Mouse (Mus musculus) gastrocnemius, postnatal 4 days (tissue): ENCODE data around the gene Cep135. TPM values are rescaled to one million over a fixed set of nuclear protein-coding genes. Genes with fewer than 3 reads are reported as not detected.

Experiments used
- DNase-seq, 2 experiments: peaks; one replicate each; pipeline ENCODE4 v3.0.0; 2021 to 2022; ENCODE audit warnings: low spot score in 2 of 2, mixed read lengths in 2 of 2
- total RNA-seq, 2 experiments: library from RNA; stranded (reverse); gene quantifications; 2 replicates each; pipeline ENCODE4 v1.2.3; 2021

Cep135 gene
- total RNA-seq, 2 experiments from 2014 or later: 4.8 to 5.1 TPM

DNA sequence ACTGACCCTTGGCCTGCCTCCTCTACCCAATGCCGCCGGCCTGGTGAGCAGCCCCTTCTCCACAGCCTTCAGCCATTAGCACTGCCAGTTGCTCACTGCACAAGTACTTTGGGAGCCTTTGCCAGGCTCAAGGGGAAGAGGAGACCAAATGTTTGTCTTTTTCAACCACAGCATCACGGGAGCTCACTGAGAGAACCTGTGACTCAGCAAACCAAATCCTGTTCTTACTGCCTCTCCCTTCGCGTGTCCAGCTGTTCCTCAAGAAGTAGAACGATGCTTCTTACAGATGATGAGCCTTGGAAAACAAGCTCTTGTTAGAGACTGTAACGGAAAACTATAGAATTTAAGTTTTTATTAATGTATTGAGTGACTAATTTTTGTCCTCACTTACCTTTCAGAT is 55.7 kb downstream of the Cep135 start:
- DNase-seq: no peak

DNA sequence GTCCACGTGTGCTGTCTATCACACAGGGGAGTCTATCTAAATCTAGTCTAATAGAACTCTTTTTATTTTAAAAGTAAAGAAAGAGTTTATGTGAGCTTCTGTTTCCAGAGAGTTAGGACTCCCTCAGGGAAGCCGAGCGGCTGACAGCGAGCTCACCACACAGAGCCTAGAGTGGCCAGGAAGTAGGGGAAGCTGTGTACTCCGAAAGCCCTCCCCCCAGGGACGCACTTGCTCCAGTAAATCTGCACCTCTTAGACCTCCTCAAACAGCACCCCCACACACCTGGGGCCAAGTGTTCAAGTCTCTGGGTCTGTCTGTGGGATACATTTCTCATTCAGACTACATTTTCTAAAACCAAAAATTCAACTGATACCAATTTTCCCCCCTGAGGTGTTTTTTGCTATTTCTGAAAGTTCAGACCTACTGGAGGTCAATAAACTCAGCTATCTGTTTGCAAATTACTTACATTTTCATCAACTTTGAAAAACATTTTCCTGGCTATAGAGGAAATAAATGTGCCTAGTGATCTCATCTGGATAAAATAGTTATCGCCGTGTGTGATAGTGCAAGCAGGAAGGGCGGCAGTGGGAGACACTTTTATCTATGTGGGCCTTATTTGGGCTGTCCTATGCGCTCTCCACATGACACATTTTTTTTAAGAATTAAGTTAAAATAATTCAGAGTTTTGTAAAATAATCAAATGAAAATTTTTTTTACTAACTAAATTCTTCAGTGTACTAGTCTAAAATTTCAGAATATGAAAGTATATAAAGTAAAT is 56.8 kb downstream of the Cep135 start:
- DNase-seq: no peak

- no peak for DNase-seq
Measured at GRCm38 (mm10) chr5:76649897-76650296, 61.4 kb downstream of the Cep135 start.

- DNase-seq: no peak
Measured at GRCm38 (mm10) chr5:76651151-76651725, 62.7 kb downstream of the Cep135 start.

- DNase-seq: no peak
Measured at GRCm38 (mm10) chr5:76656212-76656611, 67.7 kb downstream of the Cep135 start, which contains the start of gene C530008M17Rik. TSS of gene C530008M17Rik (plus strand) at chr5:76656512.

GRCm38 (mm10) chr5:76657245-76658083 is 69.0 kb downstream of the Cep135 start:
- DNase-seq: peak; percentile 42 to 59

- DNase-seq: peak in 1 of 2 experiments; percentile 30
Measured at GRCm38 (mm10) chr5:76658084-76658934, 69.8 kb downstream of the Cep135 start.

- DNase-seq: no peak
Measured at GRCm38 (mm10) chr5:76659958-76660635, 71.6 kb downstream of the Cep135 start.

DNA sequence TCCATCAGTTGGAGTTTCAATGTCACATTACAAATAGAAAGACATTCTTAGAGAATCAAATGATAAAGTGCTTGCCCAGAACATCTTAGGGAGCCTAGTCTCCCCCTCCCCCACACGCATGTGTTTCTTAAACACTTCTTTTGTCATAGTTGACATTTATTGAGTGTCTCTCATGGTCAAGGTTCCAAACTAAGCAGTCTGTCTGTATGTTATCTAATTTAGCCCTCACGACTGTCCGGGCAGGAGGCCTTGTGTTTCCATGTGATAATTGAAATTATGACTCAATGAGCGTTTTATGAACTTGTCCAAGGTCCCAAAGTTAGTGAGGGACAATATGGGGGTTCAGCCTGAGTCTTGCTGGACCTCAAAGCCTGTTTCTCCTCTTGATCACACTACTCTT is 72.8 kb downstream of the Cep135 start:
- no peak for DNase-seq

- no peak for DNase-seq
Measured at GRCm38 (mm10) chr5:76664936-76665335, 76.4 kb downstream of the Cep135 start.

- DNase-seq: no peak
Measured at GRCm38 (mm10) chr5:76665421-76665820, 76.9 kb downstream of the Cep135 start.

- DNase-seq: no peak
Measured at GRCm38 (mm10) chr5:76666026-76666756, 77.7 kb downstream of the Cep135 start.

DNA sequence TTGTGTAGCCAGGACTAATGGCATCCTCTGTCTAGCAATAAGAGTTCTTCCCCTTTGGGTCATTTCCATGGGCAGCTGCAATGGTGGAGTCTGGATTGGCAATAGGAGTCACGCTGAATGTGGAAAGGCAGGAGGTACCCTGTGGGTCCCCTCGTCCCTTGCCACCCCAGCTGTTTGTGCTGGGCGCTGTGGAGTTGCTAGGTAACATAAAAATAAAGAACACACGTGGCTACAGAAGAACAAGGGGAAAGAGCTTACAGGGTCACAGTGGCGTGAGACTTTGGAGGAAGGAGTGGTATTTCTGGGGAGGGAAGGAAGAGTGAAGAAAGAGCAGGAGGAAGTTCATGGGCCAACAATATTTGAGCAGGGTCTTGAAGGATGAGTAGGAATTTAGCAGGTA is 79.6 kb downstream of the Cep135 start:
- DNase-seq: no peak

GRCm38 (mm10) chr5:76668547-76668946 is 80.0 kb downstream of the Cep135 start:
- DNase-seq: no peak

DNA sequence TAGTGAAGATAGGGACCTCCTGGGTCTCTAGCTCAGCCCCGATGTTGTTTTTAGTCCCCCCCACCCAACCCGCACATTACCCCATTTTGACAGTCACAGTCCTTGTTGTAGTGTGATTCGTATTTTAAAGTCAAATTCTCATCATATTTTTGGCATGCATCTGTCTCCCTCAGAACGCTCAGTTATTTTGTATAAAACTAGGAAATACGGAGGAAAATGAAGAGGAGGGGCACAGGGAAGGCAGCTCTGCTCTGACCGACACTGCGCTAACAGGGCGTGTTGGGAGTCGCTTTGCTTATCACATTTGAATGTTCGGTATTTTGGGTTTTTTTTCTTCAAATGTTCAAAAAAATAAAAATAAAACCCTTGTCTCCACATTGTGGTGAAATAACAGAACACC is 81.7 kb downstream of the Cep135 start:
- no peak for DNase-seq

DNA sequence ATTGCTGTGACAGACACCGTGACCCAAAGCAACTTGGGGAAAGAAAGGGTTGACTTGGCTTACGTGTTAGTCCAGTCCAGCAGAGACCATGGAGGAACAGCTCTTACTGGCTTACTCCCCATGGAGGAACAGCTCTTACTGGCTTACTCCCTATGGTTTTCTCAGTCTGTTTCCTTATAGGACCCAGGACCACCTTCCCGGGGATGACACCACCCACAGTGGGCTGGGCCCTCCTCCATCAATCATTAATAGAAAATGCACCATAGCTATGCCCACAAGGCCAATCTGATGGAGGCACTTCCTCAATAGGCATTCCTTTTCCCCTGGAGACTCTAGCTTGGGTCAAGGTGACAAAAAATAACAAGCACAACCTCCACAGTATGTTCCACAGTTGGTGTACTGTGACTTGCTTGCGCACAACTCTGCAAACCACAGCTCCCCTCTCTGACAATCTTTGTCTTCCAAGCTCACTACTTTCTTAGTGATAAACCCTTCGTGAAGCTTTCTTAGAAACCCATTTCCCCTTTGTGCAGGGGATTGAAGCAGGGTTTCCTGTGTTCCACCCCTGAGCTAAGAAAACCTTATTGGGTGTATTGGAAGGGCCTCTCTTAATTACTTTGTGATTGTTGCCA is 85.6 kb downstream of the Cep135 start:
- DNase-seq: no peak

GRCm38 (mm10) chr5:76675369-76675768 is 86.9 kb downstream of the Cep135 start:
- DNase-seq: no peak

- DNase-seq: no peak
Measured at GRCm38 (mm10) chr5:76680959-76681358, 92.5 kb downstream of the Cep135 start.
